Mouse (Mus musculus): ENCODE results near the gene Krt24. TPM values are rescaled to one million over a fixed set of nuclear protein-coding genes. Genes with fewer than 3 reads are reported as not detected.

Krt24 gene
- total RNA-seq (2021), result not detected
- long read RNA-seq, experiment 1, result 0 reads
- long read RNA-seq, experiment 2, result 0 reads

DNA sequence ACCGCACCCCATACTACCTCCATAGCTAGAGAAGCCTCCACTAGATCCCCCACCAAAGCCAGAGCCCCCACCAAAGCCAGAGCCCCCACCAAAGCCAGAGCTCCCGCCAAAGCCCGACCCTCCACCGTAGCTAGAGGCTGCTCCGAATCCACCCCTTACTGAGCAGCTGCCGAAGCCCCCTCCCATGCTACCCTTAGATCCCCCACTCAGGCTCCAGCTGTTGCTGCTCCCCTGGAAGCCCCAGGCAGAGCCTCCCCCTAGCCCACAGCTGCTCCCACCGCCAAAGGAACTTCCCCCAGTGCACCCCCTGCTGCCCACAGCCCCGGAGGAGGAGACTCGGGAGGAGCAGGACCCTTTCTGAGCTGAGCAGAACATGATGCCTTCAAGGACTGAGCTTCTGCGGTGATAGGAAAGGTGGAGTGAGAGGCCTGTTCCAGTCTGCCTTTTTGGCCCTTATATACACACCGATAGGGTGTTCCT lies at the start of gene Krt24:
Gene Krt24 (minus strand): TSS at position 430 of the 480 bp plus-strand sequence.
- no peak for DNase-seq (ENCODE audit: low spot score)

DNA sequence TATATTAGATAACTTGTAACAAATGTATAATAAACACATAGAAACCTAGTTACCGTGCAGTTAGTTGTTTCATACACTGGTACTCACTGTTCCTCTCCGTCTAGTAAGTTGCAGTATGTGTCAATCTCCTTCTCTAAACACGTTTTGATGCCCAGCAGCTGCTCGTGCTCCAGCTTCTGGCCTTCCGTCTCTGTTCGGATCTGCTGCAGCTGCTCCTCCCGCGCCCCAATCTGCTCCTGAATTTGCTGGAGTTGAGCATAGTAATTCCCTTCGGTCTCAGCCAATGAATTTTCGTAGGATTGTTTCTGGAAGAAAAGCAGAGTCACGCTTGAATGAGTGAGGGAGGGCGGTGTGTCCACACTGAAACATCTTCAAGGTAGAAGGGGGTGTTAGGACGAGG lies 48.4 kb upstream of the Krt24 start:
- DNase-seq (ENCODE audit: low spot score), result no peak

DNA sequence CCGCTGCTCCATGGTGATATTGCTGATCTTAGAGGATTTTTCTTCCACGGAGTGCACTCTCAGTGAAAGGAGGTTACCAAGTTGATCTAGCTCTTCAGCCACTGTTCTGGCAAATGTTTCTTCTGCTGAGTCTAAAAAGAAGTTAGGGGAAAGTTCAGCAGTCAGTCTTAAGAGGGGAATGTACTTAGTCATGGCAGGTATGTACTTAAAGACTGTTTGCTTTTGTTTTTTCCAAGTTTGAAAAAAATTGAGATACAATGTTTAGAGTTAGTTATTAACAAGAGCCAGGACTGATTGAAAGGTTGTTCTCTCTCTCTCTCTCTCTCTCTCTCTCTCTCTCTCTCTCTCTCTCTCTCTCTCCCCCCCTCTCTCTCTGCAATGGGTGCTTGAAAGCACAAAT lies 44.6 kb upstream of the Krt24 start:
- DNase-seq (ENCODE audit: low spot score), result no peak

DNA sequence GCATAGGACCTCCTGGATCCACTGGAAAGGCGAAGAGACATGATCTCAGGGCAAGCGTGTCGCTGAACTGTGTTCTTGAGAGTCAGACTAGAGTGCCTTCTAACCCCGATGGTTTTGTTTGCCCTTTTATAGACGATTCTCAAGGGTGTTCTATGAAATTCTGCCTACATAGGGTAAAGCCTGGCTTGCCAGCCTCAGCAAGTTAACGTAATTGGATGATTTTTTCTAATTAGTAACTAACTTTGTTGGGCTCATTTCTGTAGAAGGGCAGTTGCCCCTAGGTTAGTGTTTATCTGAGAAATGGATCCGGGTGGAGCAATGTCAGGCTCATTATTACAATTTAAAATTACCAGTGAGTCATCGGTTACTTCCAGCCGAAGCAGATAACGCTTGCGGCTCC lies 37.8 kb upstream of the Krt24 start, which contains the start of gene Krt25:
Gene Krt25 (minus strand): TSS at position 101 of the 400 bp plus-strand sequence.
- no peak for DNase-seq (ENCODE audit: low spot score)

DNA sequence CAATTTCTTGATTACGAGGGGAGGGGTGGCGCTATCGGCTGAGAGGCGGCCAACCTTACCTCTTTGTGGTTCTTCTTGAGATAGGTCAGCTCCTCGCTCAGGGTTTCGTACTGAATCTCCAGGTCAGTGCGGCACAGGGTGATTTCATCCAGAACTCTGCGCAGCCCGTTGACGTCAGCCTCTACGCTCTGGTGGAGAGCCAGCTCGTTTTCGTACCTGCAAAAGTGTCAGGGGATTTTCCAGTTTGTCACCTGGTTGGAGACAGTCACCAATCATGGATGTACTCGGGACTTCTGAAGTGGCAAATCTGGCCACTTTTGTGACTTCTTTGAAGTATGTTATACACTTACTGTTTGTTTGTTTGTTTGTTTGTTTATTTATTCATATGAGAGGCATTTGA lies 36.0 kb upstream of the Krt24 start:
- DNase-seq (ENCODE audit: low spot score), result no peak

DNA sequence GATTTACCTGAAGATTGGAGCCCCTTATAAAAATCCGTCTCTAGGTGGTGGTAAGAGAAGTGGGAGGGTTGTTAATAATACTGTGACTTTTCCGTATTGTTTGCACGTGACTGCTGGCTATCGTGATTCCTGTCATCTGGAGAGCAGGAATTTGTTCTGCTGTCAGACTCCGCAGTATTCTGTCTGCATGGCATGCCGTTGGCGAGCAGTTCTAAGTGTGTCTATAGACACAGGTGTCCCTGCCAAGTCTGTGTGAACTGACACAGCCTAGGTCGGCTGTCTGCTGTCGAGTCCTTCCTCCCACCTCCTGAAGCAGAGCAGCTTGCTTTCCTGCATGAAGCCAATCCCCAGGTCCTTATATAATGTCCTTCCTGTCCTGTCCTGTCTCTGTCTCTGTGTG lies 34.1 kb upstream of the Krt24 start:
- no peak for DNase-seq (ENCODE audit: low spot score)

DNA sequence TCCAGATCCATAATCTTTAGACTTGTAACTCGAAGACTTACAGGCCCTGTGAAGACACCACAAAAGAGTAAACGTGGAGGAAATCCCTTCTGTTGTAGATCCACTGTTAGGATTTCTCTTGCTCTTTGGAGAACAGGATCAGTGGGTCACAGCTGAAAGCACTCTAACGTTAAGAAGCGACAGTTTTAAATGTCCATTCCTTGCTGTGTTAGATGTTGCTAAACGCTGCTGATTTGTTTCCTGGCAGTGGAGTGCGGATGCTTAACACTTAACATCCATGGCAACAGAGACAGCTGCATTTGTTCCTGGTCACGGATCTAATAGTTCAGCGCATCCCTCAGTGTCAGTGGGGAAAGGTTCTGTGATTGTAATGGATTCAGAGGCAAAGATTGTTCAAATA lies 31.5 kb upstream of the Krt24 start:
- DNase-seq (ENCODE audit: low spot score), result no peak

DNA sequence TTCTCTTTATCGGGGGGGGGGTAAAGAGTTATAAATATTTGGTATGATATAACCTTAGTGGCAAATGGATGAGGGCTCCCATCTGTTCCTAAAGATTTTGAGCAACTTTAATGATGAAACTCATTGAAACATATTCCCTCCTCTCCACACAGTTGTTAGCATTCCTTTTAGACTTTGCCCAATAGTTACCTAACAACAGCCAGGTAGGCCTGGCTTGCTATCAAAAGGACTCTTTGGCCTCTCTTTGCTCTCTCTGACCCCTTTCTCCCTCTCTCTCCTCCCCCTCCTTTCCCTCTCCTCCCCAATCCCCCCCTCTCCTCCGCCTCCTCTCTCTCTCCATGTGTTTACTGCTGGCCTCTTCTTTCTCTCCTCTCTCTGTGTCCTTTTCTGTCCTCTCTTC lies 29.5 kb upstream of the Krt24 start:
- DNase-seq (ENCODE audit: low spot score), result no peak

DNA sequence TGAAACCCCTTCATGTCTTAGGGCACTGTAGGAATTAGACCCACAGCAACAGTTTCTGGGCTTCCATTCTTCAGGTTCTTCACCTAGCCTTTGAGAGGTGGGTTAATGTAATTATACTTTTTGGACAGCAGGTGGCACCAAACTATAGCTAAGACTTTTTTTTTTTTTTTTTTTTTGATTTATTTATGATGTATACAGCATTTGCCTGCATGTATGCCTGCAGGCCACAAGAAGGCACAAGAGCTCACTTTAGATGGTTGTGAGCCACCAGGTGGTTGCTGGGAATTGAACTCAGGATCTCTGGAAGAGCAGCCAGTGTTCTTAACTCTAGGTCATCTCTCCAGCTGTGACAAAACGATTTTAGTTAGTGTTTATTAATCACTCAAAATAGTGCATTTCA lies 25.8 kb upstream of the Krt24 start:
- DNase-seq (ENCODE audit: low spot score), result peak; percentile 1

DNA sequence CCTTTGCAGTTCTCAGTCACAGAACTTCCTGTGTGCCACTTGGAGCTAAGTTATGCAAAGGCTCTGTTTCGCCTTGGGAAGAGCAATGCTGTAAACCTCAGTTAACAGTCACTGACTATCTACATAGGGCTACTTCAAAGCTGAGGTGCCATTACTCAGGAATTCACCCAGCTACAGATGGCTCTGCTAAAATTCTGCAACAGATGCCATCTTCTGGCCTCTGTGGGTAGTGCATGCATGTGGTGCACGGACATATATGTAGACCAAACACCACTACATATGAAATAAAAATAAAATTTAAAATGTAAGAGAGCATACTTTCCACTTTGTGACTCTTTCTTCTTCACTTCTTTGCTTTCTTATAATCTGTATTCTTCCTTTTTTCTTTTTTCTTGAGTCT lies 22.5 kb upstream of the Krt24 start:
- peak; percentile 40 for DNase-seq (ENCODE audit: low spot score)

DNA sequence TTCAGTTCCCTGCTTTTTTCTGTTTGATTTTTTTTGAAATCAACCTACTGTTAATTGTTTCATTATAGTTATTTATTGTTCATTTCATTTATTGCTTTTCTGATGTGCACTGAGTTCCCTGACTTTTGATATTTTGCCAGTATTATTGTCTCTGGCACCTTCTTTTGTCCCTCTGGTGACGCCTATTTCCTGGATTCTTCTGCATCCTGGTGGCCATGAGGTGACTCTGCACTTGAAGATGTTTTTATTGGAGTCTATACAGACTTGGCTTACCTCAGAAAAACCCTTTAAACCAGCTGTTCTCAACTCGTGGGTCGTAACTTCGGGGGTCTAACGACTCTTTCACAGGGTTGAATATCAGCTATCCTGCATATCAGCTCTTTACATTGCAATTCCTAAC lies 10.0 kb upstream of the Krt24 start:
- DNase-seq (ENCODE audit: low spot score), result no peak

DNA sequence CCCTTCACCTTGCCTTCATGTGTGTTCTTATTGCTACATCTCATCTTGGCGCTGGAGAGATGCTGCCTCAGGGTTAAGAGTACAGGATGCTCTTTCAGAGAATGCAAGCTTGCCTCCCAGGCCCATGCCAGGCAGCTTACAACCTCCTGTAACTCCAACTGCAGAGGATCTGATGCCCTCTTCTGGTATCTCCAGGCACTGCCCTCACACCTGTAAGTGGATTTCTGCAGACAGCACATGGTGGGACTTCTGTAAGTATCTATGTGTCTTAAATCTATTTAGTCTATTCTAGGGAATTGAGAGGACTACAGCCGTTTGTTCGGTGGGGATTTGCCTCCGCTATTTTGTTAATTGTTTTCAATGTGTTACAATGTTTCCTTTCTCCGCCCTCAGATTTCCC lies 7.8 kb upstream of the Krt24 start:
- peak; percentile 28 for DNase-seq (ENCODE audit: low spot score)

DNA sequence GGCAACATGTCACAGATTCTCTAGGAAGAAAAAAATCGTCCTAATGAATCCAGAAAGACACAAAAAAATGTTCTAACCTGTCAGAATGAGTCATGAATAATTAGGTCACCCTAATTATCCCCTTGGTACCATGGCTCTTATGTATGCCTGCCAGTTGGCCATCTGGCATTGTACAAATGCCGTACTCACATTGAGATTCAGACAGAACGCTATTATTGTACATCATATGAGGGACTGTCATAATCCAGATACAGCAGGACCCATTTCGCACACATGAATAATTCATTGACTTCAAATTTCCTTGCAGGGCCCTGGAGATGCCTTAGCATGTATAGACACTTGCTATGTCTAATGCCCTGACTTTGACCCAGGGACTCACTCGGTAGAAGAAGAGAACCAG lies 1.1 kb downstream of the Krt24 start:
- DNase-seq (ENCODE audit: low spot score), result no peak

DNA sequence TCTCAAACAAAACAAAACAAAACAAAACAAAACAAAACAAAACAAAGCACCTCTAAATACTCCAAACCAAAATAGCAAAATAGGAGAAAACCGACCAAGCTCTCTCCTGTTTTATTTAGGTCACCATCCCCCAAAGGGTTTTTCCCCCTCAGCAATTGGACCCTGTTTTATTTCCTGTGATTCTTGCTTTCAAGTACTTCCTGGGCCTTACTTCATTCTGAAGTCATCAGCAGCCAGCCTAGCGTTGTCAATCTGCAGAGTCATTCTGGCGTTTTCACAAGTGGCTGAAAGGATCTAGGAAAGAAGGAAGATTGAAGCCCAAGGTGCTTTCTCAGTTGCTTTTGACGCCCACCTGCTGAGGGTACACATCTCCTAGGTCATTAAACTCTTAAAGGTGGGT lies 1.7 kb downstream of the Krt24 start:
- DNase-seq (ENCODE audit: low spot score), result no peak

DNA sequence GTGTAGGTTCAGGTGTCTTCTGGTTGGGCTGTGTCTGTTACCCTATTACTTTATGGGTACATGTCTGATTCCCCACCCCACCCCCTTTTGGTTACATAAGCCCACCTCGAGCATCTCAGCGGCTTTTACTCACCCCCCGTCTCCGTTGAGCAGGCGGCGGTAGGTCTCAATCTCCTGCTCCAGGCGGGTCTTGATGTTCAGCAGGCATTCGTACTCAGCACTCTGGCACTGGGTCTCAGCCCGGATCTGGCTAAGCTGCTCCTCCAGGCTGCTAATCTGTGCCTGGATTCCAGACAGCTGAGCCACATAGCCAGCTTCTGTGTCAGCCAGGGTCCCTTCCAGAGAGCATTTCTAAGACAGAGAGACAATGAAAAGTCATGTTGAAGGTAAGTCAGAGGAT lies 3.9 kb downstream of the Krt24 start:
- no peak for DNase-seq (ENCODE audit: low spot score)

DNA sequence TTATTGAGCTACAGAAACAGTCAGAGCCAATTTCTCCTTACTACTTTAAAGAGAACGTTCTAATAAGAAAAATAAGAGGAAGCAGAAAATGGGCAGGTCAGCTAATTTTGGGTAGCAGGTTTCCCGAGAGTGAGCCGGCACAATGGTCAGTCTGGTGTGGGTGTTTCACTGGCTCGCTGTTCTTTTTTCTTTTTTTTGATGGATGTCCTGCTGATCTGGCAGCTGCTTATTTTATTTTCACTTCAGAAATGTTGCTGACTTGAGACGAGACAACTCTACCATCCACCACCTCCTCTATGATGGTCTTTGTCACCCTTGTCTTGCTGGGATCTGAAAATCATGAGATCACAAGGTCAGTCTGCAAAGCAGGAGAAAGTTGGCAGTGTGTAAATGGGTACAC lies 5.1 kb downstream of the Krt24 start:
- no peak for DNase-seq (ENCODE audit: low spot score)

DNA sequence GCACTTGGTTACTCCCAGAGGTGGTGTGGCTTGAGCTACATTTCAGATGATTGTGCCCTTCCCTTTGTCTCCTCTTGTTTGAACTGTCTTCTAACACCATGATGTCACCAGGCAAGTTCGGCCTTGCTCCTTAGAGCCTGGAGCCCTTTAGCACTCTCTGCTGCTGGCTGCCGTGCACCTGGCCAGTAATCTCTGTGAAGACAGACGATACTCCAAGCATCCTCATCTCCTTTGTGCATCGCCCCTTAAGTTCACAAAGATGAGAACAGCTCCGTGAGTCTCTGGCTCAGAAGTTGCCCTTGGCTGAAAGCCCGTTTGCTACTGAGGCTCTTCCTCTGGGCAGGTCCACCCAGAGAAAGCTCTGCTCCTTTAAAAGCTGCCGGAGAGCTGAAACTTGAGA lies 8.3 kb downstream of the Krt24 start:
- DNase-seq (ENCODE audit: low spot score), result no peak

DNA sequence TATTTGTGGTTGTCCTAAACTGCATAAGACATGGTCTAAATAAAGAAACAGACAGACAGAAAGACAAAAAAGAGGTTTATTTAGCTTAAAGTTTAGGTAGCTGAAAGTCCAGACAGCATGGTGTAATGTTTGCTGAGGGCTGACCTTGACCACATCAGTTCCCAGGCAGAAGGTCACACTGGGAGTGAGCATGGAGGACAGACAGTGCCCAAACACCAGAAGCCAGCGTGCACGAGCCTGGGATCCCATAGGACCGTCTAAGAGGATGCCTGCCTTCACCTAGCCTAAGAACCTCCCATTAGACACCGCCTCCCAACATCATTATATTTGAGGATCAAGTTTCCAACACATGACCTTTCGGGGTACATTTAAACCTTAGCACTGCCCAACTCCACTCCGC lies 9.4 kb downstream of the Krt24 start:
- DNase-seq (ENCODE audit: low spot score), result no peak

DNA sequence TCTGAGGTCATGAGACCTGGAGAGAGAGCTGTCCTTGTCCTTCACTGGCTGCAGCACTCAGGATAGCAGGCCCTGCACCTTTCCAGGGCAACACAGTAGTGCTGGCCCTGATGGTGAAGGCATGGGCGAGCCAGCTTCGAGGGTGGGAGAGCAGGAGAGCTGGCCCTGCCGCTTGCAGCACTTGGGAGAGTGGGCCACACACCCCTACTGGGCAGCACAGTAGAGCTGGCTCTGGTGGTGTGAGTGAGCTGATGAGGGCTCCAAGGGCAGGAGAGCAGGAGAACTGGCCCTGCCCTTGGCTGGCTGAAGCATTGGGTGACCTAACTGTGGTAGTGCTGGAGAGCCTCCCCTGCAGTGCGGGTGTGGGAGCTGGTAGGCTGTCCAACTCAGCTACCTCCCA lies 12.3 kb downstream of the Krt24 start:
- DNase-seq (ENCODE audit: low spot score), result no peak

DNA sequence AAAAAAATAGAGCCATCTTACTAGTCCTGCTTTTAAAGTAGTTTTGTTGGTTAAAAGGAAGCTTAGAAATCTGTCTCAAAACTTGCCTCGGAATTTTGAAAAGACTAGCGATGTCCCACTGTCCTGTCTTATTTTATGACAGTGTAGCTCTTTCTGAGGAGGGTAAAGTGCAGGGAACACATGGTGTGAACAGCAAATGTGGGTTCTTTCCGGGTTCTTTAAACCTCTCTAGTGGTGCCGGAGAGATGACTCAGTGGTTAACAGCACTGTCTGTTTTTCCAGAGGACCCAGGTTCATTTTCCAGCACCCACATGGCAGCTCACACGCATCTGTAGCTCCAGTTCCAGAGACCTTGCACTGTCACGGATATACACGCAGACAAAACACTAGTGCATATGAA lies 15.9 kb downstream of the Krt24 start:
- no peak for DNase-seq (ENCODE audit: low spot score)

DNA sequence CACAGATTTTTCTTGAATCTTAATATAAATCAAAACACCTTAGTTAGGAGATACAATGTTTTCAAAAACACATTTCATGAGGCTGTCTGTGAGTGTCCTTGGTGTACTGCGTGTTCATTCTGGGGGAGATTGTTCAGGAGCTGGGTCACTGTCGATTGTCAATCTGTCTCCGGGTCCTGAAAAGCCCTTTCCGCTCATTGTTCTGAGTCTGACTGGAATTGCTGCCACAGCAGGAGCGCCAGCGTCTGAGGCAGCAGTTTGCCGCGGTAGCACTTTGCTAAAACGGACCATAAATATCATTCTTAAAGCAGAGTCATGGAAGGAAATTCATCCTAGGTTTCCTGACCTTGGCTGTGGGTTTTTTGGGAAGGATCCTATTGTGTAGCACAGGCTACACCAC lies 19.3 kb downstream of the Krt24 start:
- no peak for DNase-seq (ENCODE audit: low spot score)

DNA sequence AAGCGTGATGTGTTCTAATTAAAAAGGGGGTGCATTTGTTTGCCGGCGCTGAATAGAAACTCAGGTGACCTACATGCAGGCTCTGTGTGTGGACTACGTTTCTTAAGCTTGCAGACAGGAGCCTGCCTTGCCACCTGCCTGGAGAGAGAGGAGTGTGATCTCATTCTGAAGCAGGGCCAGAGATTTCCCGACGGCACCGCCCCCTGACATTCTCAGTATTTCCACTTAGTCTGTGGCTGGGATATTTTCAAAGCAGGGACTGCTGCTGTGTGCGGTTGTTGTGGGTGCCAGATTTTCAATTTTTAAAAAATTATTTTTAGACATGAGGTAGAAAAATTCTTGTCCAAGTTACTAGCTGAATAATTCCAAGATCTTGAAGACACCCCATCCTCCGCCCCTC lies 19.8 kb downstream of the Krt24 start:
- DNase-seq (ENCODE audit: low spot score), result no peak

DNA sequence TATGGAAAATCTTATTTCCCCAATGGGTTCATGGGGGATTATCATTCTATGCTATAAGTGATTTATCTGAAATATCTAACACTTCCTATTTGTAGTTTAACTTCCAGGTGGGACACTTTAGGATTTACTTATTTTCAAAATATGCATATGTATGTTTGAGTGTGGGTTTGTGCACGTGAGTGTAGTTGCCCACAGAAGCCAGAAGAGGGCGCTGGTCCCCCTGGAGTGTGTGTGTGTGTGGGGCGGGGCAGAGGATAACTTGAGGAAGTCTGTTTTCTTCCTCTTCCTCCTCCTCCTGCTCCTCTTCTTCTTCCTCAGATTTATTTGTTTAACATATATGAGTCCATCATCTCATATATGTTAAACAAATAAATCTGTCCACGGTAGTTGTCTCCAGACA lies 28.8 kb downstream of the Krt24 start:
- DNase-seq (ENCODE audit: low spot score), result no peak

DNA sequence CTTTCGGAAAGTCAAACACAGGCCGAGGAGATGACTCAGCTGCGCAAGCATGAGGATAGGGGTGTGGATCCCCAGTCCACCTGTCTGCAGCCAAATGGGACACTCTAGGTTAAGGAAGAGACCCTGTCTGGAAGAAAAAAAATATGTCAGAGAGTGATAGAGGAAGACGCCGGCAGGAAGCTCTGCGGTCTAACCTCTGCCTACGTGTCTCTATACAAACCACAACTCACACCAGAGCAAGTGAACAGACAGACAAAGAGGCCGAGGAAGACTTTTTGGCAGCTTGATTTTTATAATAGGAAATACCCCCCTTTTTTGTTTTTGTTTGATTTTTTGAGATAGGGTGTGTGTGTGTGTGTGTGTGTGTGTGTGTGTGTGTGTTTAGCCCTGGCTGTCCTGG lies 29.7 kb downstream of the Krt24 start:
- no peak for DNase-seq (ENCODE audit: low spot score)

DNA sequence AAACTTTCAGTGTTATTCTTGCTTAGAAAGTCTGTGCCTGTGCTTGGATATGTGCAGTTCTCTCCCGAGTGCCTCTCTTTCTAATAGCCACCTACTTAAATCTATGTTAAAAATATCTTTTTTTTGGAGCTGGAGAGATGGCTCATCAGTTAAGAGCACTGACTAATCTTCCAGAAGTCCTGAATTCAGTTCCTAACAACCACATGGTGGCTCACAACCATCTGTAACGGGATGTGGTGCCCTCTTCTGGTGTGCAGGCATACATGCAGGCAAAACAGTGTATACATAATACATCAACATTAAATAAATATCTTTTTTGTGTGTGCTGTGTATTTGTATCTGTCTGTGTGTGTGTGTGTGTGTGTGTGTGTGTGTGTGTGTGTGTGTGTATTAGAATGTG lies 31.2 kb downstream of the Krt24 start:
- no peak for DNase-seq (ENCODE audit: low spot score)

Measured in gastrocnemius, adult 18-20 months (tissue).